21 mouse cellular contexts compared by ENCODE assay signal in the genomic region with DNA sequence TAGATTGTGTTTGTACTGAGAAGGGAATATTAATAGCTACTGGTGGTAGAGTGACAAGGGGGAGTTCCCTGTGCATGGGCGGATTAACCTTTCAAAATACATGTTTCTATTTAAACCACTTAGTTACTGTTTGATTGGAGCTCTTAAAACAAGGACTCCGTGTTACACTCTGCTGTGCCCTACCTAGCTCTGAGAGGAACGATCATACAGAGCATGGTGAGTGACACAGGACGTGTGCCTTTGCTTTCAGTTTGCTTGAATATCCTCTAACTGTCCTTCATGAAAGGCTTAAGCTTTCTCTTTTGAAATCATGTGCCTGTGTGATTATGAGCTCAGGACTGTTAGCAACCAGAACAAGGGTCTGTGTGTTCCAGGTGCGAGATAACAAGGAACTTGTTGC. TPM values are rescaled to one million over a fixed set of nuclear protein-coding genes. Genes with fewer than 3 reads are reported as not detected.
DNase-seq lines count a peak whose midpoint lies in the region; ATAC-seq and TF ChIP-seq lines count a peak whose summit lies in the region.
"Had no signal": no experiment of that assay in that cellular context is flagged by ENCODE, and none has a peak within 500 bp of the region (broad histone marks: within the 10 kb centered on the region; RNA-seq: fewer than 3 reads in every experiment).

TSS of gene Tnip3 (plus strand) at position 122 of the 400 bp plus-strand sequence.

- 48% methylated on average over 5 of the region's 5 CpGs for WGBS in heart, embryonic 12.5 days
- WGBS in hindbrain, embryonic 10.5 days: 92% methylated on average over 5 of the region's 5 CpGs
- 74% methylated on average over 5 of the region's 5 CpGs for WGBS in intestine, postnatal 0 days
- WGBS in limb, embryonic 10.5 days: 92% methylated on average over 5 of the region's 5 CpGs

- H3K9ac ChIP-seq in heart, embryonic 12.5 days: no peak within 1 kb of the TSS
- H3K9ac ChIP-seq in intestine, postnatal 0 days (ENCODE audit: low read depth, low read length): no peak within 1 kb of the TSS
- H3K9ac ChIP-seq: forebrain, embryonic 13.5 days; limb, embryonic 15.5 days had no signal

- no peaks in the 10 kb centered on the region for H3K9me3 ChIP-seq in heart, embryonic 12.5 days (replicated peaks)
- H3K9me3 ChIP-seq in hindbrain, embryonic 10.5 days: no peaks in the 10 kb centered on the region
- H3K9me3 ChIP-seq in intestine, postnatal 0 days (ENCODE audit: control insufficient read depth): no peaks in the 10 kb centered on the region
- H3K9me3 ChIP-seq in limb, embryonic 10.5 days (replicated peaks): no peaks in the 10 kb centered on the region
- H3K9me3 ChIP-seq: forebrain, embryonic 13.5 days; limb, embryonic 15.5 days had no signal

- H3K27ac ChIP-seq in heart, embryonic 12.5 days (ENCODE audit: poor library complexity, severe bottlenecking): peak within 1 kb of the TSS; percentile 5; the same call in 1 of the 2 replicates
- no peak within 1 kb of the TSS for H3K27ac ChIP-seq in hindbrain, embryonic 10.5 days
- no peak within 1 kb of the TSS for H3K27ac ChIP-seq in intestine, postnatal 0 days (ENCODE audit: low read depth, low read length)
- H3K27ac ChIP-seq in limb, embryonic 10.5 days: no peak within 1 kb of the TSS
- H3K27ac ChIP-seq: forebrain, embryonic 13.5 days; hindbrain, postnatal 0 days; kidney, postnatal 0 days; limb, embryonic 15.5 days had no signal

- DNase-seq in heart, adult 8-10 months (ENCODE audit: low spot score): no peak
- peak; percentile 9 for DNase-seq in thymus, postnatal 0 days (ENCODE audit: low spot score)
- no peak for DNase-seq in thymus, adult 18-20 months
- DNase-seq in hindbrain, embryonic 10.5 days (ENCODE audit: low spot score): no peak
- DNase-seq in limb, embryonic 10.5 days (ENCODE audit: low spot score): no peak
- DNase-seq: adrenal gland, postnatal 10 days; B cell, adult 2 months; cerebellum, adult 9-11 months; embryo, embryonic 11 days had no signal

- TF ChIP-seq CTCF in intestine, postnatal 0 days (IDR thresholded peaks at IDR 0.05; ENCODE audit: low read depth): no peak

- H3K4me3 ChIP-seq in heart, embryonic 12.5 days: no peak within 1 kb of the TSS
- H3K4me3 ChIP-seq in hindbrain, embryonic 10.5 days: no peak within 1 kb of the TSS
- no peak within 1 kb of the TSS for H3K4me3 ChIP-seq in intestine, postnatal 0 days (ENCODE audit: low read depth, low read length)
- H3K4me3 ChIP-seq in limb, embryonic 10.5 days: no peak within 1 kb of the TSS
- H3K4me3 ChIP-seq: forebrain, embryonic 13.5 days; limb, embryonic 15.5 days; myocyte had no signal

- no peaks in the 10 kb centered on the region for H3K4me1 ChIP-seq in heart, embryonic 12.5 days (replicated peaks)
- no peaks in the 10 kb centered on the region for H3K4me1 ChIP-seq in hindbrain, embryonic 10.5 days (replicated peaks)
- no peaks in the 10 kb centered on the region for H3K4me1 ChIP-seq in intestine, postnatal 0 days (replicated peaks; ENCODE audit: control insufficient read depth, insufficient read depth, low read length)
- no peaks in the 10 kb centered on the region for H3K4me1 ChIP-seq in limb, embryonic 10.5 days
- H3K4me1 ChIP-seq: forebrain, embryonic 13.5 days; limb, embryonic 15.5 days had no signal

- H3K27me3 ChIP-seq in heart, embryonic 12.5 days (replicated peaks): no peaks in the 10 kb centered on the region
- H3K27me3 ChIP-seq in hindbrain, embryonic 10.5 days (ENCODE audit: insufficient read depth, poor library complexity, severe bottlenecking): no peaks in the 10 kb centered on the region
- no peaks in the 10 kb centered on the region for H3K27me3 ChIP-seq in intestine, postnatal 0 days (replicated peaks; ENCODE audit: control insufficient read depth, insufficient read depth, low read length)
- no peaks in the 10 kb centered on the region for H3K27me3 ChIP-seq in limb, embryonic 10.5 days (ENCODE audit: low read depth, poor library complexity, severe bottlenecking)
- H3K27me3 ChIP-seq: forebrain, embryonic 13.5 days; limb, embryonic 15.5 days had no signal

- H3K4me2 ChIP-seq in heart, embryonic 12.5 days: peak within 1 kb of the TSS; percentile 39
- no peak within 1 kb of the TSS for H3K4me2 ChIP-seq in intestine, postnatal 0 days (replicated peaks; ENCODE audit: low read depth)
- H3K4me2 ChIP-seq: forebrain, embryonic 13.5 days; limb, embryonic 15.5 days; midbrain, embryonic 11.5 days had no signal

- no peak for ATAC-seq in heart, embryonic 12.5 days (ENCODE audit: insufficient number of reproducible peaks, low FRiP score)
- ATAC-seq in inflammation-experienced regulatory T-cells, adult 6 months: peak; percentile 82
- ATAC-seq in intestine, postnatal 0 days: no peak
- ATAC-seq: forebrain, embryonic 13.5 days; hindbrain, postnatal 0 days had no signal

- no peaks in the 10 kb centered on the region for H3K36me3 ChIP-seq in heart, embryonic 12.5 days
- no peaks in the 10 kb centered on the region for H3K36me3 ChIP-seq in hindbrain, embryonic 10.5 days
- H3K36me3 ChIP-seq in intestine, postnatal 0 days (ENCODE audit: control insufficient read depth, insufficient read depth): no peaks in the 10 kb centered on the region
- no peaks in the 10 kb centered on the region for H3K36me3 ChIP-seq in limb, embryonic 10.5 days
- H3K36me3 ChIP-seq: limb, embryonic 15.5 days had no signal

RNA-seq across cellular contexts. Expression of gene Tnip3, which starts in this region (rescaled TPM):
- polyA plus RNA-seq in heart, embryonic 12.5 days (2016; fragmentation: Nextera tagmentation; extraction: Ambion mirVana): 0.20 and 0.57 TPM in 2 replicates
- total RNA-seq in heart, adult 8-10 months (2022): 1 to 10 TPM; 4.1 to 4.8 (median 4.2) TPM
- polyA plus RNA-seq in thymus, postnatal 0 days (2015; fragmentation: Nextera tagmentation; extraction: Ambion mirVana): 1.6 and 2.0 TPM in 2 replicates
- polyA plus RNA-seq in inflammation-experienced regulatory T-cells, adult 6 months (2017; shearing (Covaris generic)): 10 to 100 TPM in 1 of 3 experiments, 1 to 10 TPM in 2; 5.8 to 11.0 (median 7.8) TPM
- polyA plus RNA-seq in hindbrain, embryonic 10.5 days (2016; fragmentation: Nextera tagmentation; extraction: Ambion mirVana): not detected in 2 replicates
- 0.08 TPM in 1 of 2 replicates, not detected in the other for polyA plus RNA-seq in intestine, postnatal 0 days (2015; fragmentation: Nextera tagmentation; extraction: Ambion mirVana)
- polyA plus RNA-seq in limb, embryonic 10.5 days (2016; fragmentation: Nextera tagmentation; extraction: Ambion mirVana): not detected in 2 replicates
- total RNA-seq: hindbrain, postnatal 0 days; layer of hippocampus, adult 8-10 months; left cerebral cortex, adult 8-10 months; MEL had no signal
- polyA plus RNA-seq: forebrain, embryonic 13.5 days; hindbrain, postnatal 0 days had no signal
